Mouse (Mus musculus): Measurements from ENCODE around the gene Edil3. TPM values are rescaled to one million over a fixed set of nuclear protein-coding genes. Genes with fewer than 3 reads are reported as not detected.

The Edil3 gene
- polyA plus RNA-seq, 1 experiment from 2014 or later, result 9.9 TPM

- ATAC-seq (ENCODE audit: insufficient number of reproducible peaks, insufficient read depth, low FRiP score, low TSS enrichment, low read depth), result no peak
- H3K4me1 ChIP-seq (replicated peaks), result no peaks in the 10 kb centered on the region
- H3K36me3 ChIP-seq, result no peaks in the 10 kb centered on the region
- H3K4me3 ChIP-seq (replicated peaks), result no peak overlapping the region
- no peaks in the 10 kb centered on the region for H3K27me3 ChIP-seq
- no peak overlapping the region for H3K4me2 ChIP-seq
- H3K9me3 ChIP-seq, result no peaks in the 10 kb centered on the region
- no peak overlapping the region for H3K9ac ChIP-seq (replicated peaks)
- H3K27ac ChIP-seq, result no peak overlapping the region
- 69% methylated on average over 6 of the region's 6 CpGs for WGBS
These were observed 301.4 kb downstream of the Edil3 start for GRCm38 (mm10) chr13:89122511-89123253.

- WGBS, result 85% methylated on average over 5 of the region's 5 CpGs
- ATAC-seq (ENCODE audit: insufficient number of reproducible peaks, insufficient read depth, low FRiP score, low TSS enrichment, low read depth), result no peak
These were observed 302.1 kb downstream of the Edil3 start for GRCm38 (mm10) chr13:89123396-89123795.

GRCm38 (mm10) chr13:89146056-89146547 lies 324.8 kb downstream of the Edil3 start:
- Histone ChIP-seq H3K36me3 (no peaks in the 10 kb centered on the region), H3K9me3 (no peaks in the 10 kb centered on the region), H3K9ac (replicated peaks) (no peak overlapping the region), H3K4me2 (no peak overlapping the region), H3K27me3 (no peaks in the 10 kb centered on the region), H3K27ac (no peak overlapping the region), H3K4me3 (replicated peaks) (no peak overlapping the region), H3K4me1 (replicated peaks) (peaks cover 4% of the 10 kb centered on the region; the same call in 1 of the 2 replicates)
- 65% methylated on average over 4 of the region's 4 CpGs for WGBS
- no peak for ATAC-seq (ENCODE audit: insufficient number of reproducible peaks, insufficient read depth, low FRiP score, low TSS enrichment, low read depth)

More at GRCm38 (mm10) chr13:89123396-89123795, 302.1 kb downstream of the Edil3 start:
- H3K4me2 ChIP-seq, result no peak overlapping the region
- no peak overlapping the region for H3K27ac ChIP-seq
- no peaks in the 10 kb centered on the region for H3K9me3 ChIP-seq
- no peaks in the 10 kb centered on the region for H3K36me3 ChIP-seq
- no peaks in the 10 kb centered on the region for H3K4me1 ChIP-seq (replicated peaks)
- no peak overlapping the region for H3K9ac ChIP-seq (replicated peaks)
- no peak overlapping the region for H3K4me3 ChIP-seq (replicated peaks)
- no peaks in the 10 kb centered on the region for H3K27me3 ChIP-seq

GRCm38 (mm10) chr13:89151878-89152277 lies 330.6 kb downstream of the Edil3 start:
- ATAC-seq (ENCODE audit: insufficient number of reproducible peaks, insufficient read depth, low FRiP score, low TSS enrichment, low read depth), result no peak
- Histone ChIP-seq H3K27me3 (no peaks in the 10 kb centered on the region), H3K4me2 (no peak overlapping the region), H3K9ac (replicated peaks) (no peak overlapping the region), H3K4me1 (replicated peaks) (no peaks in the 10 kb centered on the region), H3K9me3 (no peaks in the 10 kb centered on the region), H3K27ac (no peak overlapping the region), H3K4me3 (replicated peaks) (no peak overlapping the region), H3K36me3 (no peaks in the 10 kb centered on the region)
- 80% methylated on average over 3 of the region's 3 CpGs for WGBS

GRCm38 (mm10) chr13:89167960-89168359 lies 346.7 kb downstream of the Edil3 start:
- WGBS, result 77% methylated on average over 1 of the region's 1 CpGs
- Histone ChIP-seq H3K27me3 (no peaks in the 10 kb centered on the region), H3K9me3 (no peaks in the 10 kb centered on the region), H3K4me3 (replicated peaks) (no peak overlapping the region), H3K9ac (replicated peaks) (no peak overlapping the region), H3K4me1 (replicated peaks) (no peaks in the 10 kb centered on the region), H3K36me3 (no peaks in the 10 kb centered on the region), H3K27ac (no peak overlapping the region), H3K4me2 (no peak overlapping the region)
- ATAC-seq (ENCODE audit: insufficient number of reproducible peaks, insufficient read depth, low FRiP score, low TSS enrichment, low read depth), result no peak

GRCm38 (mm10) chr13:89170040-89170439 lies 348.8 kb downstream of the Edil3 start:
- Histone ChIP-seq H3K27me3 (no peaks in the 10 kb centered on the region), H3K4me2 (no peak overlapping the region), H3K27ac (no peak overlapping the region), H3K4me3 (replicated peaks) (no peak overlapping the region), H3K36me3 (no peaks in the 10 kb centered on the region), H3K4me1 (replicated peaks) (no peaks in the 10 kb centered on the region), H3K9me3 (no peaks in the 10 kb centered on the region), H3K9ac (replicated peaks) (no peak overlapping the region)
- ATAC-seq (ENCODE audit: insufficient number of reproducible peaks, insufficient read depth, low FRiP score, low TSS enrichment, low read depth), result no peak
- 78% methylated on average over 4 of the region's 4 CpGs for WGBS

- H3K27me3 ChIP-seq, result no peaks in the 10 kb centered on the region
- 90% methylated on average over 2 of the region's 2 CpGs for WGBS
- ATAC-seq (ENCODE audit: insufficient number of reproducible peaks, insufficient read depth, low FRiP score, low TSS enrichment, low read depth), result no peak
These were observed 353.9 kb downstream of the Edil3 start for GRCm38 (mm10) chr13:89175154-89175553.

GRCm38 (mm10) chr13:89189051-89189450 lies 367.8 kb downstream of the Edil3 start:
- WGBS, result 90% methylated on average over 1 of the region's 1 CpGs
- no peaks in the 10 kb centered on the region for H3K4me1 ChIP-seq (replicated peaks)
- no peaks in the 10 kb centered on the region for H3K27me3 ChIP-seq
- H3K36me3 ChIP-seq, result no peaks in the 10 kb centered on the region
- H3K9me3 ChIP-seq, result no peaks in the 10 kb centered on the region
- H3K4me2 ChIP-seq, result no peak overlapping the region
- H3K27ac ChIP-seq, result no peak overlapping the region
- H3K4me3 ChIP-seq (replicated peaks), result no peak overlapping the region
- no peak for ATAC-seq (ENCODE audit: insufficient number of reproducible peaks, insufficient read depth, low FRiP score, low TSS enrichment, low read depth)
- H3K9ac ChIP-seq (replicated peaks), result no peak overlapping the region

More at GRCm38 (mm10) chr13:89175154-89175553, 353.9 kb downstream of the Edil3 start:
- Histone ChIP-seq H3K4me2 (no peak overlapping the region), H3K4me1 (replicated peaks) (no peaks in the 10 kb centered on the region), H3K4me3 (replicated peaks) (no peak overlapping the region), H3K27ac (no peak overlapping the region), H3K36me3 (no peaks in the 10 kb centered on the region), H3K9ac (replicated peaks) (no peak overlapping the region), H3K9me3 (no peaks in the 10 kb centered on the region)

GRCm38 (mm10) chr13:89197019-89197418 lies 375.7 kb downstream of the Edil3 start:
- H3K27ac ChIP-seq, result no peak overlapping the region
- H3K27me3 ChIP-seq, result no peaks in the 10 kb centered on the region
- 65% methylated on average over 2 of the region's 2 CpGs for WGBS
- no peak overlapping the region for H3K4me2 ChIP-seq
- H3K36me3 ChIP-seq, result no peaks in the 10 kb centered on the region
- no peak overlapping the region for H3K9ac ChIP-seq (replicated peaks)
- no peak overlapping the region for H3K4me3 ChIP-seq (replicated peaks)
- no peak for ATAC-seq (ENCODE audit: insufficient number of reproducible peaks, insufficient read depth, low FRiP score, low TSS enrichment, low read depth)
- H3K4me1 ChIP-seq (replicated peaks), result no peaks in the 10 kb centered on the region
- H3K9me3 ChIP-seq, result no peaks in the 10 kb centered on the region

- H3K4me2 ChIP-seq, result no peak overlapping the region
- 69% methylated on average over 2 of the region's 2 CpGs for WGBS
- no peak for ATAC-seq (ENCODE audit: insufficient number of reproducible peaks, insufficient read depth, low FRiP score, low TSS enrichment, low read depth)
These were observed 378.0 kb downstream of the Edil3 start for GRCm38 (mm10) chr13:89199275-89199674.

GRCm38 (mm10) chr13:89238104-89238503 lies 416.8 kb downstream of the Edil3 start:
- H3K4me2 ChIP-seq, result no peak overlapping the region
- H3K9ac ChIP-seq (replicated peaks), result no peak overlapping the region
- no peak overlapping the region for H3K27ac ChIP-seq
- ATAC-seq (ENCODE audit: insufficient number of reproducible peaks, insufficient read depth, low FRiP score, low TSS enrichment, low read depth), result no peak
- H3K36me3 ChIP-seq, result no peaks in the 10 kb centered on the region
- H3K4me3 ChIP-seq (replicated peaks), result no peak overlapping the region
- H3K4me1 ChIP-seq (replicated peaks), result no peaks in the 10 kb centered on the region
- no peaks in the 10 kb centered on the region for H3K27me3 ChIP-seq
- no peaks in the 10 kb centered on the region for H3K9me3 ChIP-seq
- WGBS, result 94% methylated on average over 1 of the region's 1 CpGs

More at GRCm38 (mm10) chr13:89199275-89199674, 378.0 kb downstream of the Edil3 start:
- Histone ChIP-seq H3K27ac (no peak overlapping the region), H3K9me3 (no peaks in the 10 kb centered on the region), H3K27me3 (no peaks in the 10 kb centered on the region), H3K36me3 (no peaks in the 10 kb centered on the region), H3K4me3 (replicated peaks) (no peak overlapping the region), H3K9ac (replicated peaks) (no peak overlapping the region), H3K4me1 (replicated peaks) (no peaks in the 10 kb centered on the region)

Measured in limb, embryonic 12.5 days (tissue).